Comparison of ENCODE assay signal across 29 mouse cellular contexts in the genomic region with DNA sequence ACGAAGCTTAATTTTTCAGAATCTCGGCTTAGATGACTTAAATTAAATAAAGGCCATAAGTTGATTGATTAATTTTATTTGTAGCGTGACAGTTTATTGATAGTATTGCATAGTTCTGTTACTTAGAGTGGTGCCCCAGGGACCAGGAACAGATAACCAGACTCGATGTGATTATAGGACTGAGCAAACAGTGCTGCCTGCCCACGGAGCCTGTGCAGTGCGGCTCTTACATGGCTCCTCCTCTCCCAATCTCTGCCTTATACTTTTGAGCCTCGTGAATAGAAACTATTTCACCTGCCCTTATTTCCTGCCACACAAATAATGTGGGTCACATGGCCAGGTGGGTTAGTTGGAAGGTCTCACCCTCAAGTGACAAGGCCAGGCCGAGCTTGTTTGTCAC.
"Had no signal": no experiment of that assay in that cellular context is flagged by ENCODE, and none has a peak within 500 bp of the region (broad histone marks: within the 10 kb centered on the region; RNA-seq: fewer than 3 reads in every experiment).

No protein-coding gene starts in this region.

- H3K36me3 ChIP-seq: embryonic facial prominence, embryonic 12.5 days; embryonic facial prominence, embryonic 13.5 days; embryonic facial prominence, embryonic 15.5 days; forebrain, embryonic 12.5 days; forebrain, embryonic 15.5 days had no signal

- H3K27ac ChIP-seq: embryonic facial prominence, embryonic 10.5 days; embryonic facial prominence, embryonic 12.5 days; embryonic facial prominence, embryonic 13.5 days; embryonic facial prominence, embryonic 15.5 days; forebrain, embryonic 10.5 days; forebrain, embryonic 12.5 days; forebrain, embryonic 13.5 days; forebrain, embryonic 15.5 days; gastrocnemius, adult 2 months; heart, adult 2 months had no signal

- H3K27me3 ChIP-seq: embryonic facial prominence, embryonic 12.5 days; embryonic facial prominence, embryonic 13.5 days; embryonic facial prominence, embryonic 15.5 days; forebrain, embryonic 12.5 days; forebrain, embryonic 13.5 days; forebrain, embryonic 15.5 days had no signal

- ATAC-seq: forebrain, embryonic 13.5 days; forebrain, embryonic 14.5 days; forebrain, embryonic 15.5 days; forebrain, embryonic 16.5 days; forebrain, postnatal 0 days had no signal

- H3K4me1 ChIP-seq: embryonic facial prominence, embryonic 10.5 days; embryonic facial prominence, embryonic 12.5 days; embryonic facial prominence, embryonic 15.5 days; forebrain, embryonic 10.5 days; forebrain, embryonic 12.5 days; forebrain, embryonic 13.5 days; forebrain, embryonic 15.5 days had no signal

- H3K9ac ChIP-seq: embryonic facial prominence, embryonic 12.5 days; embryonic facial prominence, embryonic 13.5 days; embryonic facial prominence, embryonic 15.5 days; forebrain, embryonic 12.5 days; forebrain, embryonic 13.5 days; forebrain, embryonic 15.5 days; forebrain, postnatal 0 days had no signal

- DNase-seq: cerebellum, adult 18-20 months; cerebellum, adult 2 months; cerebellum, adult 8-10 months; cerebellum, adult 9-10 months; cerebellum, adult 9-11 months; cerebellum, postnatal 10 days; cerebellum, postnatal 14 days; cerebellum, postnatal 25 days; cerebellum, postnatal 36 days; embryo, embryonic 11 days; forebrain, postnatal 0 days; gastrocnemius, adult 2 months; gastrocnemius, postnatal 10 days; gastrocnemius, postnatal 14 days; gastrocnemius, postnatal 25 days; heart, adult 11 months; heart, adult 18-20 months; heart, adult 2 months had no signal

- H3K4me2 ChIP-seq: embryonic facial prominence, embryonic 12.5 days; embryonic facial prominence, embryonic 13.5 days; embryonic facial prominence, embryonic 15.5 days; forebrain, embryonic 12.5 days; forebrain, embryonic 13.5 days; forebrain, embryonic 15.5 days had no signal

- H3K9me3 ChIP-seq: embryonic facial prominence, embryonic 10.5 days; embryonic facial prominence, embryonic 12.5 days; embryonic facial prominence, embryonic 13.5 days; embryonic facial prominence, embryonic 15.5 days; forebrain, embryonic 10.5 days; forebrain, embryonic 12.5 days; forebrain, embryonic 13.5 days; forebrain, embryonic 15.5 days had no signal

- H3K4me3 ChIP-seq: embryonic facial prominence, embryonic 10.5 days; embryonic facial prominence, embryonic 12.5 days; embryonic facial prominence, embryonic 13.5 days; embryonic facial prominence, embryonic 15.5 days; erythroblast, embryonic 14.5 days; forebrain, embryonic 10.5 days; forebrain, embryonic 12.5 days; forebrain, embryonic 13.5 days; forebrain, embryonic 15.5 days; gastrocnemius, adult 2 months; heart, adult 2 months had no signal
